Mouse (Mus musculus) testis, adult 2 months (tissue): ENCODE data around the gene Plce1.

ENCODE experiments used
- CTCF ChIP-seq: fragments of 200-500 bp; IDR thresholded peaks from 2 replicates; pipeline ENCODE4 v1.5.1; 2012; ENCODE audit warnings: low read depth, mild to moderate bottlenecking, inconsistent platforms, low read length, moderate library complexity; ENCODE audit not compliant: control insufficient read depth, insufficient read depth, insufficient replicate concordance
- POLR2A ChIP-seq: fragments of 200-500 bp; IDR thresholded peaks from 2 replicates; pipeline ENCODE4 v1.6.1; 2012; ENCODE audit warnings: low read depth, mild to moderate bottlenecking, inconsistent platforms, low read length, moderate library complexity; ENCODE audit not compliant: control insufficient read depth

DNA sequence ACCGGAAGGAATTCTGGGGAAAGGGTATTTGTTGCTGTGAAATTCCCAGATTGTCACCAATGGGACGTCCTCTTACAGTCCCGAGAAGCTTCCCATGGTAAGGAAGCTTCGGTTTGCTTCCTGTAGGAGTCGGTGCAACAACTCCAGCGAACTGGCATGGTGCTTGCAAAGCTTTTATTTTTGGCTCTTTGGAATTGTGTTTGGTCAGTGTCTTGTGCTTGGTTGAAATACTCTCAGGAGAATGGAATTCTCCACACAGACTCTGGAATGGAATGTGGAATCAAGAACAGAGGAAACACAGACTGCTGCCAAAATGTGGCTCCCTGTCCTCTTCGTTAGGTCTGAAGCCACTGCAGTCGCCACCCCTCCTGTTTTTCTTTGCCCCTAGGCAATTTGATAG is 129.9 kb downstream of the Plce1 start:
- TF ChIP-seq POLR2A: no peak
- TF ChIP-seq CTCF: no peak
